Mouse (Mus musculus): ENCODE data around the gene Tgfb1i1. TPM values are rescaled to one million over a fixed set of nuclear protein-coding genes. Genes with fewer than 3 reads are reported as not detected.

Gene Tgfb1i1
- polyA plus RNA-seq, 1 experiment from 2014 or later: 22.0 TPM

DNA sequence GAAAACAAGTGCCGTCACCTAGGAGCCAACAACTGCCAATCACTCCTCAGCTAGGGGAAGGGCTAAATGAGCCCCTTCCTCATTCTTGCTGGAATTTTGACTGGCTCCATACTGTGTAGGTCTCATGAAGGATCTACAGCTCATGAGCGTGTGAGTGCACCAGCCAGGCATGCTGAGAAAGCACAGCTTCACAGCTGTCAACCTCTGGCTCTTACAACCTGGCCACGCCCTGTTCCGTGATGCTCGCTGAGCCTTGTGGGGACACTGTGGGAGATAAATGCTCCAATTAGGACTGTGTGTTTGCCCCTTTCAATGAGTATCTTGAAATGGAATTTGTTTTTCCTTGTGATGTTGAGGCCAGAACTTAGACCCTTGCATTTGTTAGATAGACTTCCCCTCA lies 3.4 kb downstream of the Tgfb1i1 start:
- no peak for ATAC-seq
- H3K4me1 ChIP-seq (ENCODE audit: control insufficient read depth, insufficient read depth, low read length): peaks cover 21% of the 10 kb centered on the region
- 88% methylated on average over 5 of the region's 5 CpGs for WGBS
- H3K27ac ChIP-seq (ENCODE audit: low read length): no peak overlapping the region
- H3K4me2 ChIP-seq (ENCODE audit: low read length): no peak overlapping the region
- H3K9me3 ChIP-seq (replicated peaks; ENCODE audit: control insufficient read depth, low read length, poor library complexity, severe bottlenecking): no peaks in the 10 kb centered on the region
- 0 out of 2 replicates have a peak, but pooled peaks cover 3% of the 10 kb centered on the region for H3K27me3 ChIP-seq (ENCODE audit: control insufficient read depth, insufficient read depth, low read depth, low read length)
- no peak overlapping the region for H3K4me3 ChIP-seq (ENCODE audit: low read depth, low read length)
- no peak overlapping the region for H3K9ac ChIP-seq (ENCODE audit: low read depth, low read length)
- peaks cover 1% of the 10 kb centered on the region; the same call in 1 of the 2 replicates for H3K36me3 ChIP-seq (ENCODE audit: control insufficient read depth, insufficient read depth, low read length)

DNA sequence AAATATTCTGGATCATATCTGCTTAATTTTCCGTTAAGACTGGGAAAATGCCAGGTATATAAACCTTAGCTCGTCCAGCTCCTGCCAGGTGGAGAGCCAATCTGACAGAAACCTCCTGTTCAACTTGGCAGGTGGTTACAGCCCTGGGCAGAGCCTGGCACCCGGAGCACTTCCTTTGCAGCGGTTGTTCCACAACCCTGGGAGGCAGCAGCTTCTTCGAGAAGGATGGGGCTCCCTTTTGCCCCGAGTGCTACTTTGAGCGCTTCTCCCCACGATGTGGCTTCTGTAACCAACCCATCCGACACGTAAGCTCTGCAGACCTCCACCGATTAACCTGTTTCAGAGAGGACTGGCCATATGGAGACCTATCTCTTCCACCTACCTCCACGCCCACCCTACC lies 5.3 kb downstream of the Tgfb1i1 start:
- H3K4me3 ChIP-seq (ENCODE audit: low read depth, low read length): no peak overlapping the region; the same call in 1 of the 2 replicates

DNA sequence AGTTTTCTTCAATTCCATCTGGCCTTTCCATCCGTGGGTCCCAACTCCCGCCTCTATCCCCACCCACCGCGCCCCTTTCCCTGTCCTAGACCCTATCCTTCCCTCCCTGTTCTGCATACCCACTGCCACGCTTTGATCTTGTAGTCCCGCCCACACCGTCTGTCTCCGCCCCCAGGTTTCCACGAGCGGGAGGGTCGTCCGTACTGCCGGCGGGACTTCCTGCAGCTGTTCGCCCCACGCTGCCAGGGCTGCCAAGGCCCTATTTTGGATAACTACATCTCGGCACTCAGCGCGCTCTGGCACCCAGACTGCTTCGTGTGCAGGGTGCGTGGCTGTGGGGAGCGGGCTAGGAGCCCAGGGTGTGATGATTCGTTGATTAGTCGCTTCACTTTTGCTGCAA lies 6.0 kb downstream of the Tgfb1i1 start:
- Histone ChIP-seq H3K4me1 (ENCODE audit: control insufficient read depth, insufficient read depth, low read length) (peaks cover 7% of the 10 kb centered on the region), H3K4me3 (ENCODE audit: low read depth, low read length) (peak overlapping the region; percentile 41), H3K4me2 (ENCODE audit: low read length) (peak overlapping the region; percentile 65), H3K36me3 (ENCODE audit: control insufficient read depth, insufficient read depth, low read length) (no peaks in the 10 kb centered on the region), H3K27ac (ENCODE audit: low read length) (0 out of 2 replicates have a peak overlapping the region, but pooled peaks have one; percentile 11), H3K9me3 (replicated peaks; ENCODE audit: control insufficient read depth, low read length, poor library complexity, severe bottlenecking) (no peaks in the 10 kb centered on the region), H3K9ac (ENCODE audit: low read depth, low read length) (peak overlapping the region; percentile 47), H3K27me3 (ENCODE audit: control insufficient read depth, insufficient read depth, low read depth, low read length) (0 out of 2 replicates have a peak, but pooled peaks cover 3% of the 10 kb centered on the region)
- WGBS: 8% methylated on average over 24 of the region's 24 CpGs
- no peak; the same call in 1 of the 2 replicates for ATAC-seq

More for the DNA sequence above, 5.3 kb downstream of the Tgfb1i1 start:
- ATAC-seq: no peak
- Histone ChIP-seq H3K9ac (ENCODE audit: low read depth, low read length) (no peak overlapping the region), H3K4me1 (ENCODE audit: control insufficient read depth, insufficient read depth, low read length) (peaks cover 12% of the 10 kb centered on the region), H3K9me3 (replicated peaks; ENCODE audit: control insufficient read depth, low read length, poor library complexity, severe bottlenecking) (no peaks in the 10 kb centered on the region), H3K27ac (ENCODE audit: low read length) (no peak overlapping the region), H3K4me2 (ENCODE audit: low read length) (peak overlapping the region; percentile 65), H3K36me3 (ENCODE audit: control insufficient read depth, insufficient read depth, low read length) (no peaks in the 10 kb centered on the region), H3K27me3 (ENCODE audit: control insufficient read depth, insufficient read depth, low read depth, low read length) (0 out of 2 replicates have a peak, but pooled peaks cover 3% of the 10 kb centered on the region)
- 48% methylated on average over 12 of the region's 12 CpGs for WGBS

DNA sequence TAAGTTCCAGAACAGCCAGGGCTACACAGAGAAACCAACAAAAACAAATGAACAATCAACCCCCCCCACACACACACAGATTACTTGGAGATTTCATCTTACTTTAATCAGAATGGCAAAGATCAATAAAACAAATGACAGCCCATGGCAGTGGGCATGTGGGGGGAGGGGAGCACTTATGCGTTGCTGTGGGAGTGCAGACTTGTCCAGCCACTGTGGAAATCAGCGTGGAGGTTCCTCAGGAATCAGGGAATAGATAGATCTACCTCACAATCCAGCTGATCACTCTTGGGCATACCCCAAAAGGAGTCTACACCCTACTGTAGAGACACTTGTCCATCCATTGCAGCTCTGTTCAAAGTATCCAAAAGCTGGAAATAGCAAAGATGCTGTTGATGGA lies 8.4 kb downstream of the Tgfb1i1 start:
- no peaks in the 10 kb centered on the region for H3K36me3 ChIP-seq (ENCODE audit: control insufficient read depth, insufficient read depth, low read length)
- H3K27me3 ChIP-seq (ENCODE audit: control insufficient read depth, insufficient read depth, low read depth, low read length): 0 out of 2 replicates have a peak, but pooled peaks cover 3% of the 10 kb centered on the region
- H3K9ac ChIP-seq (ENCODE audit: low read depth, low read length): no peak overlapping the region
- WGBS: 57% methylated on average over 2 of the region's 2 CpGs
- H3K4me2 ChIP-seq (ENCODE audit: low read length): no peak overlapping the region
- peaks cover 7% of the 10 kb centered on the region for H3K4me1 ChIP-seq (ENCODE audit: control insufficient read depth, insufficient read depth, low read length)
- no peak for ATAC-seq
- H3K4me3 ChIP-seq (ENCODE audit: low read depth, low read length): no peak overlapping the region
- H3K27ac ChIP-seq (ENCODE audit: low read length): no peak overlapping the region
- no peaks in the 10 kb centered on the region for H3K9me3 ChIP-seq (replicated peaks; ENCODE audit: control insufficient read depth, low read length, poor library complexity, severe bottlenecking)

- no peak overlapping the region for H3K9ac ChIP-seq (ENCODE audit: low read depth, low read length)
- no peaks in the 10 kb centered on the region for H3K9me3 ChIP-seq (replicated peaks; ENCODE audit: control insufficient read depth, low read length, poor library complexity, severe bottlenecking)
- no peaks in the 10 kb centered on the region for H3K36me3 ChIP-seq (ENCODE audit: control insufficient read depth, insufficient read depth, low read length)
- peaks cover 7% of the 10 kb centered on the region for H3K4me1 ChIP-seq (ENCODE audit: control insufficient read depth, insufficient read depth, low read length)
- H3K4me2 ChIP-seq (ENCODE audit: low read length): no peak overlapping the region
- WGBS: 96% methylated on average over 5 of the region's 5 CpGs
- H3K27me3 ChIP-seq (ENCODE audit: control insufficient read depth, insufficient read depth, low read depth, low read length): 0 out of 2 replicates have a peak, but pooled peaks cover 3% of the 10 kb centered on the region
- ATAC-seq: no peak
- H3K27ac ChIP-seq (ENCODE audit: low read length): no peak overlapping the region
- no peak overlapping the region for H3K4me3 ChIP-seq (ENCODE audit: low read depth, low read length)
Observed at GRCm38 (mm10) chr7:128255757-128256156, 9.1 kb downstream of the Tgfb1i1 start.

GRCm38 (mm10) chr7:128256783-128257334 lies 10.2 kb downstream of the Tgfb1i1 start:
- H3K36me3 ChIP-seq (ENCODE audit: control insufficient read depth, insufficient read depth, low read length): no peaks in the 10 kb centered on the region
- H3K9ac ChIP-seq (ENCODE audit: low read depth, low read length): no peak overlapping the region
- no peak overlapping the region for H3K27ac ChIP-seq (ENCODE audit: low read length)
- peaks cover 7% of the 10 kb centered on the region for H3K4me1 ChIP-seq (ENCODE audit: control insufficient read depth, insufficient read depth, low read length)
- H3K4me2 ChIP-seq (ENCODE audit: low read length): no peak overlapping the region
- H3K27me3 ChIP-seq (ENCODE audit: control insufficient read depth, insufficient read depth, low read depth, low read length): no peaks in the 10 kb centered on the region
- no peak overlapping the region for H3K4me3 ChIP-seq (ENCODE audit: low read depth, low read length)
- 61% methylated on average over 5 of the region's 5 CpGs for WGBS
- no peaks in the 10 kb centered on the region for H3K9me3 ChIP-seq (replicated peaks; ENCODE audit: control insufficient read depth, low read length, poor library complexity, severe bottlenecking)
- ATAC-seq: no peak

GRCm38 (mm10) chr7:128265411-128265810 lies 18.8 kb downstream of the Tgfb1i1 start, which contains the start of gene Slc5a2:
Gene Slc5a2 (plus strand): TSS chr7:128265657.
- Histone ChIP-seq H3K27me3 (ENCODE audit: control insufficient read depth, insufficient read depth, low read depth, low read length) (no peaks in the 10 kb centered on the region), H3K4me2 (ENCODE audit: low read length) (no peak within 1 kb of the TSS), H3K9me3 (replicated peaks; ENCODE audit: control insufficient read depth, low read length, poor library complexity, severe bottlenecking) (no peaks in the 10 kb centered on the region), H3K36me3 (ENCODE audit: control insufficient read depth, insufficient read depth, low read length) (no peaks in the 10 kb centered on the region), H3K4me1 (ENCODE audit: control insufficient read depth, insufficient read depth, low read length) (no peaks in the 10 kb centered on the region), H3K9ac (ENCODE audit: low read depth, low read length) (no peak within 1 kb of the TSS), H3K27ac (ENCODE audit: low read length) (no peak within 1 kb of the TSS), H3K4me3 (ENCODE audit: low read depth, low read length) (no peak within 1 kb of the TSS)
- ATAC-seq: no peak
- 85% methylated on average over 6 of the region's 6 CpGs for WGBS

DNA sequence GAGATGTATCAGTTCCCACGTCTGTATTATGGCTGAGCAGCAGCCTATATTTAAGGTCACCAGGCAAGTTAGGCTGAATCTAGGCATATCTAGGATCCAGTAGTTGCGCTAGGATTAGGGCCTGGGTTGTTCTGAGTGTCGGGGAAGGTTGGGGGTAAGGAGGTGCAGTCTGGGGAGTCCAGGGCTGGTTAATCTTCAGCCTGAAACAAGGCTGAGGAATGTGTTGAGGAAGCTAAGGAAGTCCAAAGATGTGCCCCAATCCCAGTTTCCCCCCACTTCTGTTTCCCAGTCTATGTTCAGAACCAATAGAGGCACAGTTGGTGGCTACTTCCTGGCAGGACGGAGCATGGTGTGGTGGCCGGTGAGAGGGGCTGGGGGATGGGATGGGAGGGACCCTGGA lies 19.4 kb downstream of the Tgfb1i1 start:
- no peaks in the 10 kb centered on the region for H3K4me1 ChIP-seq (ENCODE audit: control insufficient read depth, insufficient read depth, low read length)
- ATAC-seq: no peak
- 80% methylated on average over 5 of the region's 5 CpGs for WGBS
- no peaks in the 10 kb centered on the region for H3K36me3 ChIP-seq (ENCODE audit: control insufficient read depth, insufficient read depth, low read length)
- H3K27ac ChIP-seq (ENCODE audit: low read length): no peak overlapping the region
- no peak overlapping the region for H3K9ac ChIP-seq (ENCODE audit: low read depth, low read length)
- no peak overlapping the region for H3K4me3 ChIP-seq (ENCODE audit: low read depth, low read length)
- no peak overlapping the region for H3K4me2 ChIP-seq (ENCODE audit: low read length)
- H3K27me3 ChIP-seq (ENCODE audit: control insufficient read depth, insufficient read depth, low read depth, low read length): no peaks in the 10 kb centered on the region
- H3K9me3 ChIP-seq (replicated peaks; ENCODE audit: control insufficient read depth, low read length, poor library complexity, severe bottlenecking): no peaks in the 10 kb centered on the region

- no peaks in the 10 kb centered on the region for H3K9me3 ChIP-seq (replicated peaks; ENCODE audit: control insufficient read depth, low read length, poor library complexity, severe bottlenecking)
- peaks cover 7% of the 10 kb centered on the region for H3K36me3 ChIP-seq (ENCODE audit: control insufficient read depth, insufficient read depth, low read length)
- no peak for ATAC-seq
- H3K9ac ChIP-seq (ENCODE audit: low read depth, low read length): no peak overlapping the region
- H3K4me1 ChIP-seq (ENCODE audit: control insufficient read depth, insufficient read depth, low read length): no peaks in the 10 kb centered on the region
- H3K27ac ChIP-seq (ENCODE audit: low read length): no peak overlapping the region
- H3K4me2 ChIP-seq (ENCODE audit: low read length): no peak overlapping the region
- H3K4me3 ChIP-seq (ENCODE audit: low read depth, low read length): no peak overlapping the region
- WGBS: 67% methylated on average over 13 of the region's 13 CpGs
- H3K27me3 ChIP-seq (ENCODE audit: control insufficient read depth, insufficient read depth, low read depth, low read length): no peaks in the 10 kb centered on the region
Observed at GRCm38 (mm10) chr7:128267391-128267790, 20.8 kb downstream of the Tgfb1i1 start.

All from midbrain, embryonic 16.5 days (tissue).